Mouse (Mus musculus) forebrain, embryonic 14.5 days (tissue): Measurements from ENCODE around the gene Foxn3. TPM values are rescaled to one million over a fixed set of nuclear protein-coding genes. Genes with fewer than 3 reads are reported as not detected.
A peak's percentile ranks its signal among the peaks of the same experiment; 100 is the strongest.

Experiments
- ATAC-seq: fragments of 200-750 bp; cut with Nextera tagmentation; 2 replicates; pipeline ENCODE4 v1.8.0; 2017; ENCODE audit warnings: mild to moderate bottlenecking, moderate library complexity
- DNase-seq: peaks from one replicate; pipeline ENCODE4 v3.0.0-alpha.2; 2015; ENCODE audit warnings: low spot score
- H3K27ac ChIP-seq: fragments of 300-500 bp; sonication (generic); 2 replicates; pipeline ENCODE4 v1.5.1; 2014; ENCODE audit warnings: low read depth, mild to moderate bottlenecking, control low read depth, low read length, moderate library complexity
- H3K27me3 ChIP-seq: fragments of 300-500 bp; sonication (generic); replicated peaks from 2 replicates; pipeline ENCODE4 v1.6.1; 2014; ENCODE audit warnings: low read length, control low read depth, mixed read lengths; ENCODE audit not compliant: control insufficient read depth, insufficient read depth
- H3K36me3 ChIP-seq: fragments of 300-500 bp; sonication (generic); 2 replicates; pipeline ENCODE4 v1.6.1; 2014; ENCODE audit warnings: low read length, control low read depth; ENCODE audit not compliant: control insufficient read depth, insufficient read depth
- H3K4me1 ChIP-seq: fragments of 300-500 bp; sonication (generic); 2 replicates; pipeline ENCODE4 v1.6.1; 2014; ENCODE audit warnings: antibody characterized with exemption, low read length, control low read depth; ENCODE audit not compliant: control insufficient read depth, insufficient read depth
- H3K4me2 ChIP-seq: fragments of 300-500 bp; sonication (generic); 2 replicates; pipeline ENCODE4 v1.6.1; 2014; ENCODE audit warnings: mild to moderate bottlenecking, control low read depth, low read length
- H3K4me3 ChIP-seq: fragments of 300-500 bp; sonication (generic); 2 replicates; pipeline ENCODE4 v1.5.1; 2014; ENCODE audit warnings: low read depth, low read length, control low read depth
- H3K9ac ChIP-seq: fragments of 300-500 bp; sonication (generic); 2 replicates; pipeline ENCODE4 v1.6.1; 2014; ENCODE audit warnings: mild to moderate bottlenecking, low read length, control low read depth, moderate library complexity
- H3K9me3 ChIP-seq: fragments of 300-500 bp; sonication (generic); replicated peaks from 2 replicates; pipeline ENCODE4 v1.6.1; 2016; ENCODE audit warnings: low read length, control low read depth, mixed read lengths; ENCODE audit not compliant: control insufficient read depth
- WGBS: fragments of 180-500 bp; shearing (Covaris S2); extraction: QIAGEN DNeasy Blood & Tissue Kit; methylation state at CpG from one replicate; pipeline ENCODE4 v1.1.7; 2014; 5-methylcytosine and 5-hydroxymethylcytosine counted together
- polyA plus RNA-seq: library from polyadenylated mRNA; unstranded; fragments of >200 nt; fragmentation: Nextera tagmentation; extraction: Ambion mirVana; gene quantifications from 2 replicates; pipeline ENCODE4 v1.2.1, GENCODE M21; 2014

The Foxn3 gene
- polyA plus RNA-seq, 1 experiment from 2014 or later, result 61.6 TPM

DNA sequence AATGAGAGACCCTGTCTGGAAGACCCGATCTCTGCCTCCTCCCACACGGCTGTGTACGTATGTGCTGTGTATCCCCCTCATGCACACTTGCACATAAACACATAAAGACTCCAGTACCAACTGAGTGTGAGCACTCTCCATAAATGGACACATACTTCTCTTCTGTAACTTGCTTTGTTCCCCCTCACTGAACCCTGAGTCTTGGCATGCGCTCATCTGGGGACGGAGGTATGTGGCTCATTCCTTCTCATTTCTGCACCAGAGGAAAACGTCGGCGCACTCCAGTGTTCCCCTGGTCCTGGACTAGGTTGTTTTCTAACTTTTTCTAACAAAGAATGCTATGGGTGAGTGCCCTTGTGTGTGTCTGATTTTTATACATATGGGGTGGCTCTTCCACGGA is 325.9 kb downstream of the Foxn3 start:
- H3K4me3 ChIP-seq, result no peak overlapping the region
- no peaks in the 10 kb centered on the region for H3K36me3 ChIP-seq
- no peak for ATAC-seq

GRCm38 (mm10) chr12:99234346-99234745 is 329.0 kb downstream of the Foxn3 start:
- no peak overlapping the region for H3K9ac ChIP-seq
- no peak for ATAC-seq
- no peaks in the 10 kb centered on the region for H3K27me3 ChIP-seq
- WGBS, result 13% methylated on average over 6 of the region's 6 CpGs
- peak overlapping the region; percentile 41; the same call in 1 of the 2 replicates for H3K27ac ChIP-seq
- H3K36me3 ChIP-seq, result no peaks in the 10 kb centered on the region
- H3K4me2 ChIP-seq, result no peak overlapping the region
- H3K4me1 ChIP-seq, result peaks cover 77% of the 10 kb centered on the region
- no peaks in the 10 kb centered on the region for H3K9me3 ChIP-seq
- peak; percentile 73 for DNase-seq
- no peak overlapping the region for H3K4me3 ChIP-seq

More for the DNA sequence above, 325.9 kb downstream of the Foxn3 start:
- H3K9ac ChIP-seq, result no peak overlapping the region
- no peak overlapping the region for H3K4me2 ChIP-seq
- H3K27me3 ChIP-seq, result no peaks in the 10 kb centered on the region
- no peak for DNase-seq
- 84% methylated on average over 9 of the region's 9 CpGs for WGBS
- H3K9me3 ChIP-seq, result no peaks in the 10 kb centered on the region
- H3K27ac ChIP-seq, result no peak overlapping the region
- peaks cover 57% of the 10 kb centered on the region for H3K4me1 ChIP-seq

DNA sequence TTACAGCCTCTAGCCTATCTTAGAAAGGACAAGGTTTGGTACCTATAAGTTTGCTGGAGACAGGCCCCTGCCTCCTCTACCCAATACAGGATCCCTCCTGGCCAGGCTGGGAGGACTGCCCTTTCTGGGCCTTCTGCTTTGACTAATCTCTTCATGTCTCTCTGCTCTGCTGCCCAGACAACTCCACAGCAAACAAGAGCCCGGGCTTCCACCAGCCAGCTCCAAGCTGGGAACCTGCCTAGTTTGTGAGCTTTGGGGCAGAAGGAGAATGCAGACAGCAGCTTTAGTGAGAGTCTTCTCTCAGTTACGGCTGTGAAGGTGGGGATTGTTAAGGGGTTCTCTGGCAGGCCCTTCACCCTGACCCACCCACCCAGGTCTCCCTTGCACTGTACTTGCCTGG is 330.0 kb downstream of the Foxn3 start:
- 30% methylated on average over 2 of the region's 2 CpGs for WGBS
- no peak for DNase-seq
- H3K4me1 ChIP-seq, result peaks cover 80% of the 10 kb centered on the region
- H3K4me2 ChIP-seq, result no peak overlapping the region
- no peak for ATAC-seq
- no peaks in the 10 kb centered on the region for H3K27me3 ChIP-seq
- no peaks in the 10 kb centered on the region for H3K36me3 ChIP-seq
- H3K9ac ChIP-seq, result no peak overlapping the region
- H3K27ac ChIP-seq, result peak overlapping the region; percentile 41; the same call in 1 of the 2 replicates
- H3K4me3 ChIP-seq, result no peak overlapping the region
- H3K9me3 ChIP-seq, result no peaks in the 10 kb centered on the region

DNA sequence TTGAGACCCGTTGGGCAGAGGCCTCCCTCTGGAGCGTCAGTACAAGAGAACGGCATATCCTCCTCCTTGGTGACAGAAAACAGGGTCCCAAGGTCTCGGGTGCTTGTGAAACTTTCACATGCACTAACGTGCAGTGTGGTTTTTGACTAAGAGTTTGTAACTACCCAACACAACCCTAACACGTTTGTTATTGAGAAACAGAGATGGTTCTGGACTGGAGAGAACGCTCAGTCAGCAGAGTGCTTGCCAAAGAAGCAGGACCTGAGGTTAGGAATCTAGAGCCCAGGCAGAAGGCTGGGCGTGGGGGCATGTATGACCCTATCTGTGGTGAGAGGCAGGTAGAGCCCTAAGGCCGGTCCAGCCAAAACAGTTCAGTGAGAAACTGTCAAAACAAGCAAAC is 330.9 kb downstream of the Foxn3 start:
- Histone ChIP-seq H3K9me3 (no peaks in the 10 kb centered on the region), H3K27me3 (no peaks in the 10 kb centered on the region), H3K4me2 (no peak overlapping the region), H3K9ac (no peak overlapping the region), H3K36me3 (no peaks in the 10 kb centered on the region), H3K4me1 (peaks cover 87% of the 10 kb centered on the region), H3K27ac (peak overlapping the region; percentile 40; the same call in 1 of the 2 replicates), H3K4me3 (no peak overlapping the region)
- DNase-seq (no peak), ATAC-seq (no peak)
- WGBS, result 61% methylated on average over 9 of the region's 9 CpGs

DNA sequence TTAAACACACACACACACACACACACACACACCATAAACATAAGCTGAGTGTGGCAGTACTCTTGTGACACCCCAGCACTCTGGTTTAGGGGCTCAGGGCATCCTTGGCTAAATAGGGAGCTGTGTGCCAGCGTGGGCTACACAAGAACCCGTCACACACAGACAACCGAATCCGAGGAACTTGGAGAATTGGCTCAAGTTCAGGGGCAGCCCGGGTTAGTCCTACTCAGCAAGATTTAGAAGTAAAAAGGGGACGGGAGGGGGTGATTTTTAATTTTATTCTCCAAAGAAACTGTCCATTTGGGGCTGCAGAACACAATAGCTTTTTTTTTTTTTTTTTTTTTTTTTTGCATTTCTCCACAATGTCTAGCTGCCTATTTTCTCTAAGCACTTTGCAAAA is 332.1 kb downstream of the Foxn3 start:
- Histone ChIP-seq H3K36me3 (no peaks in the 10 kb centered on the region), H3K4me1 (peaks cover 88% of the 10 kb centered on the region), H3K4me3 (no peak overlapping the region), H3K4me2 (no peak overlapping the region), H3K27me3 (no peaks in the 10 kb centered on the region), H3K9ac (no peak overlapping the region), H3K9me3 (no peaks in the 10 kb centered on the region), H3K27ac (peak overlapping the region; percentile 56; the same call in 1 of the 2 replicates)
- DNase-seq (peak; percentile 58), ATAC-seq (no peak)
- WGBS, result 10% methylated on average over 6 of the region's 6 CpGs

- Histone ChIP-seq H3K4me3 (no peak overlapping the region), H3K4me2 (peak overlapping the region; percentile 29), H3K36me3 (no peaks in the 10 kb centered on the region), H3K4me1 (peaks cover 84% of the 10 kb centered on the region), H3K27ac (peak overlapping the region; percentile 56), H3K9ac (peak overlapping the region; percentile 37), H3K9me3 (no peaks in the 10 kb centered on the region), H3K27me3 (no peaks in the 10 kb centered on the region)
- peak; percentile 9; the same call in 1 of the 2 replicates for ATAC-seq
- no peak for DNase-seq
- 4% methylated on average over 5 of the region's 5 CpGs for WGBS
Measured at GRCm38 (mm10) chr12:99230783-99231048, 332.7 kb downstream of the Foxn3 start.

DNA sequence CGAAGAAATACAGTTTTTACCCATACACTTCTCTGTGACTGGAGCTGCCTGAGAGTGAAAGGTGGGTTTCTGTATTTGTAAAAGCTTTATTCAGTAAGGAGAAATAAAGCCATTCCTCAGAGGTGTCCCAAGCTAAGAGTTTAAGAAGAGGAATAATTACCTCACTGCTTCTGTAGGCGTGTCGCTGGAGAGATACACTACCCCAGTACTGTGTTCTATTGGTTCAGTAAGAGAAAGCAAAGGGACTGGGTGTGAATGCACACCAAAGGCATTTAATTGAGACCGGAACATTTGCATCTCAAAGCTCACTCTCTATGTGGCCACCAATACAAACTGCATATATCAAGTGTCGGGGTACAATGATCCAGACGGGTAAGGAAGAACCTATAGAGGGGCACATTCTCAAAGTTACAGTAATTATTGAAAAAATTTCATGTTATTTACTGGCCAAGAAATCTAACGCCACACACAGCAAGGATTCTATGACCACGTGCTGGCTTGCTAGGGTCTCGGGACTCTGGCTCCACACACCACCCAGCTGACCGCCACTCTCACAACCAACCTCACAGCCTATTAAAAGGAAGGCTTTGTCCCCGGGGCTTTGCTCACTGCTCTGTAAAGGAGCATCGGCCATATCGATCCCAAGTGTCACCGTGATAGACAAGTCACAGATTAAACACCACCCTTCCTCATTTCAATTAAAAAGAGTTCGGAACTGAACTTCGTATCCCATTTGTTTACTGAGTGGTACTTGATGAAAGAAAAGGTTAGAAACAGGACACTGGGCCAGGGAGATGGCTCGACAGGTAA is 333.2 kb downstream of the Foxn3 start:
- H3K4me3 ChIP-seq, result no peak overlapping the region
- H3K9me3 ChIP-seq, result no peaks in the 10 kb centered on the region
- H3K27me3 ChIP-seq, result no peaks in the 10 kb centered on the region
- peak overlapping the region; percentile 29 for H3K4me2 ChIP-seq
- peak; percentile 84 for ATAC-seq
- H3K27ac ChIP-seq, result peak overlapping the region; percentile 72
- H3K9ac ChIP-seq, result peak overlapping the region; percentile 37
- H3K4me1 ChIP-seq, result peaks cover 84% of the 10 kb centered on the region
- DNase-seq, result peak; percentile 81
- H3K36me3 ChIP-seq, result no peaks in the 10 kb centered on the region
- WGBS, result 6% methylated on average over 17 of the region's 17 CpGs

GRCm38 (mm10) chr12:99227313-99227952 is 335.9 kb downstream of the Foxn3 start:
- Histone ChIP-seq H3K4me3 (no peak overlapping the region), H3K9ac (no peak overlapping the region; the same call in 1 of the 2 replicates), H3K27me3 (no peaks in the 10 kb centered on the region), H3K27ac (no peak overlapping the region), H3K4me2 (no peak overlapping the region), H3K36me3 (no peaks in the 10 kb centered on the region), H3K4me1 (peaks cover 67% of the 10 kb centered on the region), H3K9me3 (no peaks in the 10 kb centered on the region)
- DNase-seq, result no peak
- 87% methylated on average over 6 of the region's 6 CpGs for WGBS
- no peak for ATAC-seq
